Mouse (Mus musculus): ENCODE results near the gene Olfr1350.
"Not testable (repeated sequence)": the region's sequence is repeated elsewhere in the genome, so short reads cannot be mapped to it uniquely, and the experiment has no call there.

The Olfr1350 gene

DNA sequence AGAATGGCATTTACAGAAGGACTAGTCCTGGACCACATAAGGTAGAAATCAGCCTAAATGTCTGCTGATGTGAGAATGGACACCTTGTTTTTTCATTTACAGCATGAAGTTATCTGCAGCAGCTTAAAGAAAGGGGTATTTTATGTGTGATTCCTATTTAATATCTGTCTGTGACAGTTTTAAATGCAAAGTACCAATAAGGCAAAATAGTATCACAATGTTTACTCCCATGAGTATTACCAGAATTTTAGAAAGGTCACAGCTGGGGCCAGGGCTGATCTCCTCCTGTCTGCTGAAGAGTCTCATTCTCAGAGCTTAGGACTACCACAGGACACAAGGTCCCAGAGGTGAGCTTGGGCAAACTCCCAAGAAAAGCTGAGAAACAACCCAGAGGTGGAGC, at the start of gene Olfr1350:
Gene Olfr1350, plus strand, starts transcription at position 301 of the 400 bp plus-strand sequence.
- DNase-seq: no peak

GRCm38 (mm10) chr7:6521666-6522065, 43.0 kb upstream of the Olfr1350 start:
- no peak for DNase-seq

GRCm38 (mm10) chr7:6522850-6523249, 41.8 kb upstream of the Olfr1350 start, which contains the start of gene Olfr1349:
TSS of gene Olfr1349 (minus strand) at chr7:6522950.
- DNase-seq: no peak

- DNase-seq: no peak
Observed at GRCm38 (mm10) chr7:6525001-6525400, 39.6 kb upstream of the Olfr1350 start.

GRCm38 (mm10) chr7:6526141-6526540, 38.5 kb upstream of the Olfr1350 start:
- DNase-seq: no peak

GRCm38 (mm10) chr7:6586096-6586759, 21.6 kb downstream of the Olfr1350 start:
- DNase-seq: no peak

GRCm38 (mm10) chr7:6588766-6589165, 24.1 kb downstream of the Olfr1350 start:
- not testable (repeated sequence) for DNase-seq

DNA sequence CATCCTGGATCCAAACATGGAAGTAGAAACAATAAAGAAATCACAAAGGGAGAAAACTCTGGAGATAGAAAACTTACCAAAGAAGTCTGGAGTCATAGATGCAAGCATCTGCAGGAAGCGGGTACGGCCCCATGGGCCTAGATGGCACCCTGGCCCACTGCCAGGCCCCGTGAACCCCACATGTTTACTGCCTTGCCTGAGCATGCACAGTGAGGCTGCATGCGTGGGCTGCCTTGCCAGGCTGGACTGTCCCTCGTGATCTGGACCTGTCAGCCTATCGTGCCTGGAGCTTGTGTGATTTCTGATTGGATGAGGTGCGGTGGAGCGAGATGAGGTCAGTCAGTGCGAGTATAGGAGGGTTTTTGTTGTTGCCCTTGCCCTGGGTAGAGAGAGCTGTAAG, 38.7 kb downstream of the Olfr1350 start:
- no peak for DNase-seq

All from cerebellum, adult 11-12 months (tissue).